Mouse (Mus musculus) midbrain, embryonic 10.5 days (tissue): Measurements from ENCODE around the gene Mcf2l. TPM values are rescaled to one million over a fixed set of nuclear protein-coding genes. Genes with fewer than 3 reads are reported as not detected.

ENCODE experiments used
- DNase-seq: peaks from one replicate; pipeline ENCODE4 v3.0.0-alpha.2; 2017; ENCODE audit warnings: low spot score
- H3K27ac ChIP-seq: fragments of 300-500 bp; sonication (generic); replicated peaks from 2 replicates; pipeline ENCODE4 v1.5.1; 2016; ENCODE audit warnings: mild to moderate bottlenecking
- H3K27me3 ChIP-seq: fragments of 300-500 bp; sonication (generic); 2 replicates; pipeline ENCODE4 v1.6.1; 2016; ENCODE audit warnings: low read depth, mild to moderate bottlenecking; ENCODE audit not compliant: poor library complexity, severe bottlenecking
- H3K36me3 ChIP-seq: fragments of 300-500 bp; sonication (generic); 2 replicates; pipeline ENCODE4 v1.6.1; 2016; ENCODE audit warnings: mild to moderate bottlenecking, moderate library complexity
- H3K4me1 ChIP-seq: fragments of 300-500 bp; sonication (generic); 2 replicates; pipeline ENCODE4 v1.6.1; 2016
- H3K4me3 ChIP-seq: fragments of 300-500 bp; sonication (generic); 2 replicates; pipeline ENCODE4 v1.5.1; 2016; ENCODE audit warnings: mild to moderate bottlenecking, moderate library complexity
- H3K9me3 ChIP-seq: fragments of 300-500 bp; sonication (generic); replicated peaks from 2 replicates; pipeline ENCODE4 v1.6.1; 2016; ENCODE audit warnings: mild to moderate bottlenecking
- WGBS: fragments of 180-500 bp; shearing (Covaris S2); methylation state at CpG from one replicate; pipeline ENCODE4 v1.1.7; 2016; 5-methylcytosine and 5-hydroxymethylcytosine counted together
- polyA plus RNA-seq: library from polyadenylated mRNA; unstranded; fragments of >200 nt; fragmentation: Nextera tagmentation; extraction: Ambion mirVana; gene quantifications from 2 replicates; pipeline ENCODE4 v1.2.1, GENCODE M21; 2016

The Mcf2l gene
- polyA plus RNA-seq, 1 experiment from 2014 or later, result 26.4 TPM

DNA sequence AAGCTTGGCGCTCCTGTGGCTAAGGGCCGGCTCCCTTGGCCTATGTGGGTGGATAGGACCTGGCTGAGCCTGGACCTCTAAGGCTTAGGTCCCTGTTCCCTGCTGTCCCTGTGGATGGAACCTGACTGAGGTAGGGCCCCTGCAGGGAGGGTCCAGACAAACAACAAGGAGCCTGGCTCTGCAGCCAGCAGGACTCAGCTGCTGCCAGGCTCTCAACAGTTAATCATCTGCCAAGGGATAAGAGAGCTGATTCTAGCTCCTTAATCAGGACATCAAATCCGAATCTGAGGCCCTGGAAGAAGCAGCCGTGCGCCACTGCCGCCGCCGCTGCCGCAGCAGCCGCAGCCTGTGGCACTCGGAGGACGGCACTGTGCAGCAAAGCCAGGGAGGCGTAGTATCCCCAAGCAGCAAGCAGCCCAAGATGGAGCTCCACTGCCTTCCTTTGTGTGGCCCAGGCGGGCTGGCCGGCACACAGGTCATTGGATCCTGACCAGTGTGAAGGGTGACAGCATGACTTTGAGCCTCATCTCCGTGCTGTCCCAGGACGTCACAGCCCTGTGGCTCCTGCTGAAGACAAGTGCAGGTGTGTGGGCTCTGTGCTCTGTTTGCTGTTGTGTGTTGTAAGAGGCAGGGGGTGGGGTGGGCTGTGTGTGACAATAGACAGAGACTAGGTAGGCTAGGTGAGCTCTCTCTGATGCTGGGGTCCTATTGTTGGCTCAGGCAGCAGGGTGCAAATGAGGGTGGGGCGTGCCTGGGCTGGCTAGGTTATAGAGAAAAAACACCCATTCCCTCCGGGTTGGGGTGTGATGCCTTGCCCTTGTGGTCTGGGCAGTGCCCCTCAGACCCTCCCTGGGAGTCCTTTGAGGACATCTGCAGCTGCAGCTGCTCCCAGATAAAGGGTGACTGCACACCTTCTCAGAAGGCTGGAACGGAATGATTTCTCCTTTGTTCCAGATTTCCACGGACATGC lies 74.3 kb downstream of the Mcf2l start:
- H3K36me3 ChIP-seq, result 0 out of 2 replicates have a peak, but pooled peaks cover 3% of the 10 kb centered on the region
- peaks cover 62% of the 10 kb centered on the region for H3K4me1 ChIP-seq
- peaks cover 9% of the 10 kb centered on the region; the same call in 1 of the 2 replicates for H3K27me3 ChIP-seq
- H3K4me3 ChIP-seq, result peak overlapping the region; percentile 56
- peak overlapping the region; percentile 87 for H3K27ac ChIP-seq
- DNase-seq, result peak; percentile 62
- WGBS, result 6% methylated on average over 21 of the region's 21 CpGs
- no peaks in the 10 kb centered on the region for H3K9me3 ChIP-seq

DNA sequence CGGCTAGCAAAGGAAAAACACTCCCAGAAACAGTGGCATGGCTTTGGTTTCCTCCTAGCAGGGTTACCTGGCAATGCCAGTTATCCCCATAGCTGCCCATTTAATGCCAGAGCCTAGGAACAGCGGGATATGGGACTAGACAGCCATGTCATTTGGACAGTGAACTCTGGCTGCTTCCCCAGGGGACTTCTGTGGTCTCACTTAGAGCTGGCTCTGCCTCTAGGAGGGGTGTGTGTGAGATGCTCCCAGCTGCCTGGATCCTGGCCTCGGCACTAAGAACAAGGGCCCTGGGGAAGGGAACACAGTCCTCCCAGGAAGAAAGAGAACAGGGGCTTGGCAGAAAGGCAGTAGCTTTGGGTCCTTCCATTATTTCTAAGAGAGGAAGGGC lies 75.0 kb downstream of the Mcf2l start:
- Histone ChIP-seq H3K4me1 (peaks cover 63% of the 10 kb centered on the region), H3K36me3 (0 out of 2 replicates have a peak, but pooled peaks cover 3% of the 10 kb centered on the region), H3K9me3 (no peaks in the 10 kb centered on the region), H3K4me3 (peak overlapping the region; percentile 56), H3K27ac (peak overlapping the region; percentile 87), H3K27me3 (peaks cover 9% of the 10 kb centered on the region; the same call in 1 of the 2 replicates)
- peak; percentile 24 for DNase-seq
- 30% methylated on average over 3 of the region's 3 CpGs for WGBS

DNA sequence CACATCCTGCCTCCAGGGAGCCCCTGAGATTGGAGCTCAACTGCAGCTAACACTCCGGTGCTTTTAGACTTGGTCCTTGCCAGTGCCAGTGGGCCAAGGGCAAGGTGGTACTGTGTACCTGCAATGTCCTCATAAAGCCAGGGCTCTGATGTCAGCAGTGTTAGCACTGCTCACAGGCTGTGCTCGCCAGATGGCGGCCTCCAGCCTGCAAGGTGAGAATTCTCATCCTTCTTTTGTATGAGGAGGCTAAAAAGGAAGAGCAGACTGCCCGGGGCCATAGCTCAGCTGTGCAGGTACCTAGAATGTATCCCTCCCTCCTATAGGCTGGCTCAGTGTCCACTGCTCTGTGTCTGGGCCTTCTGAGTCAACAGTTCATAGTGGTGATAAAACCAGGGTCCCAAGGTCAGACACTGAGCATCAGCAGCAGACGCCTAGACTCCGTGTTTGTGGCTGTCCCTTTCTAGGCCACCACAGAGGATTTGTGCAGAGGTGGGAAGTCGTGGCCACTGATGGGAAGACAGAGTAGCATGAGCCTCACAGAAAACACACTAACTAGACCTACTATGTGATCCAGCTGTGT lies 77.5 kb downstream of the Mcf2l start:
- Histone ChIP-seq H3K27me3 (peaks cover 9% of the 10 kb centered on the region; the same call in 1 of the 2 replicates), H3K4me3 (no peak overlapping the region), H3K9me3 (no peaks in the 10 kb centered on the region), H3K36me3 (peaks cover 12% of the 10 kb centered on the region; the same call in 1 of the 2 replicates), H3K27ac (0 out of 2 replicates have a peak overlapping the region, but pooled peaks have one; percentile 28), H3K4me1 (peaks cover 70% of the 10 kb centered on the region)
- DNase-seq, result no peak
- WGBS, result 81% methylated on average over 7 of the region's 7 CpGs

- H3K9me3 ChIP-seq, result no peaks in the 10 kb centered on the region
- H3K27me3 ChIP-seq, result no peaks in the 10 kb centered on the region
- H3K4me1 ChIP-seq, result peaks cover 70% of the 10 kb centered on the region
- no peak overlapping the region for H3K4me3 ChIP-seq
- peak overlapping the region; percentile 53; the same call in 1 of the 2 replicates for H3K27ac ChIP-seq
- WGBS, result 58% methylated on average over 6 of the region's 6 CpGs
- H3K36me3 ChIP-seq, result peaks cover 12% of the 10 kb centered on the region; the same call in 1 of the 2 replicates
- no peak for DNase-seq
Measured at GRCm38 (mm10) chr8:12952699-12953098, 79.1 kb downstream of the Mcf2l start.

GRCm38 (mm10) chr8:12955362-12955879 lies 81.8 kb downstream of the Mcf2l start:
- 90% methylated on average over 8 of the region's 8 CpGs for WGBS

DNA sequence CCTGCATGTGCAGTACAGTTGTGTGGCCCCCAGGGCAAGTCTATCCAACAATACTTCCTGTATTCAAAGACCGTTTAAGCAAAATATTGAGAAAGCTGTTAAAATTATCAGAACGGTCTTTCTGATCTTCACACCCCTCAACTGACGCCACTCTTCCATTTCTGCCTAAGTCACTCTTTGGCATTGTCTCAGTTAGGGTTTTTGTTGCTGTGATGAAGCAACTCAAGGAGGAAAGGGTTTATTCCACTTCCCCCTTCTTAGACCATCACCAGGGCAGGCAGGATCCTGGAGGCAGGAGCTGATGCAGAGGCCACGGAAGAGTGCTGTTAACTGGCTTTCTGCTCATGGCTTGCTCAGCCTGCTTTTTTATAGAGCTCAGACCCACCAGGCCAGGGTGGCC lies 82.3 kb downstream of the Mcf2l start:
- WGBS, result 87% methylated on average over 4 of the region's 4 CpGs
- H3K36me3 ChIP-seq, result peaks cover 12% of the 10 kb centered on the region; the same call in 1 of the 2 replicates
- peaks cover 70% of the 10 kb centered on the region for H3K4me1 ChIP-seq
- no peak overlapping the region for H3K27ac ChIP-seq
- no peak for DNase-seq
- H3K27me3 ChIP-seq, result no peaks in the 10 kb centered on the region
- no peaks in the 10 kb centered on the region for H3K9me3 ChIP-seq
- H3K4me3 ChIP-seq, result no peak overlapping the region

More at GRCm38 (mm10) chr8:12955362-12955879, 81.8 kb downstream of the Mcf2l start:
- Histone ChIP-seq H3K36me3 (peaks cover 12% of the 10 kb centered on the region; the same call in 1 of the 2 replicates), H3K4me3 (no peak overlapping the region), H3K4me1 (peaks cover 70% of the 10 kb centered on the region), H3K27ac (0 out of 2 replicates have a peak overlapping the region, but pooled peaks have one; percentile 17), H3K9me3 (no peaks in the 10 kb centered on the region), H3K27me3 (no peaks in the 10 kb centered on the region)
- DNase-seq, result no peak

DNA sequence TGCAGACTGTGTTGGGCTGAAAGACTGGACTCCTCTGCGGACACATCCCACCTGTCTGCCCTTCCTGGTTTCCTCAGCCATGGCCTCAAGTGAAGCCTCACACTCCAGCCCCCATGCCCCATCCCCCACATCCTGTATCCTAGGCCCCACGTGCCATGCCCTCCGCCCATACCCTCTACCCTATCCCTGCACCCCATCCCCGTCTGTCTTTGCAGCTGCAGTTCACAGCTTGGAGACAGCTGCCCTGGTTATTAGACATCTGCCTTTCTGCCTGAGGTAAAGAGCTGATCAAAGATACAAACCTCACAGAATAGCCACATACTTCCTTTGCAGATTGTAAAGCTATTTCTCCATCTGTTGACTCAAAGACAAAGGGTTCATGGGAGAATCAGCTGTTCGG lies 83.3 kb downstream of the Mcf2l start:
- Histone ChIP-seq H3K36me3 (peaks cover 12% of the 10 kb centered on the region; the same call in 1 of the 2 replicates), H3K27ac (peak overlapping the region; percentile 52; the same call in 1 of the 2 replicates), H3K4me1 (peaks cover 78% of the 10 kb centered on the region), H3K9me3 (no peaks in the 10 kb centered on the region), H3K27me3 (no peaks in the 10 kb centered on the region), H3K4me3 (no peak overlapping the region)
- DNase-seq, result no peak
- 83% methylated on average over 5 of the region's 5 CpGs for WGBS

- Histone ChIP-seq H3K9me3 (no peaks in the 10 kb centered on the region), H3K36me3 (peaks cover 12% of the 10 kb centered on the region; the same call in 1 of the 2 replicates), H3K27ac (peak overlapping the region; percentile 52; the same call in 1 of the 2 replicates), H3K4me1 (peaks cover 82% of the 10 kb centered on the region), H3K4me3 (no peak overlapping the region), H3K27me3 (no peaks in the 10 kb centered on the region)
- WGBS, result 60% methylated on average over 6 of the region's 6 CpGs
- DNase-seq, result no peak
Measured at GRCm38 (mm10) chr8:12957419-12957818, 83.8 kb downstream of the Mcf2l start.

DNA sequence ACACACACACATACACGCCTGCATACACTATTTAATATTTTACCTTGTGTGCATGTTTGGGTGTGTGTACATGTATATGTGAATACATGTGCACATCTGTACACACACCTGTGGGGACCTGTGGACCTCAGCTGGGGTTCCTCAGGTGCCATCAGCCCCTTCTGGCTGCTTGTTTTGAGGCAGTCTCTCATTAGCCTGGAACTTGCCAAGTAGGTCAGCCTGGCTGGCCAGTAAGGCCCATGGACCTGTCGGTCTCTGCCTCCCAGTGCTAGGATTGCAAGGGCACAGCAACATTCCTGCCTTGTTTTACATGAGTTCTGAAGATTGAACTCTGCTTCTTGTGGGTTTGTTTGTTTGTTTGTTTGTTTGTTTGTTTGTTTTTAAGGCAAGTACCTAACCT lies 87.0 kb downstream of the Mcf2l start:
- Histone ChIP-seq H3K27ac (peak overlapping the region; percentile 52; the same call in 1 of the 2 replicates), H3K9me3 (no peaks in the 10 kb centered on the region), H3K4me3 (no peak overlapping the region), H3K4me1 (peaks cover 73% of the 10 kb centered on the region), H3K36me3 (peaks cover 24% of the 10 kb centered on the region), H3K27me3 (no peaks in the 10 kb centered on the region)
- WGBS, result 90% methylated on average over 2 of the region's 2 CpGs
- DNase-seq, result no peak

- peaks cover 67% of the 10 kb centered on the region for H3K4me1 ChIP-seq
- WGBS, result 76% methylated on average over 2 of the region's 2 CpGs
Measured at GRCm38 (mm10) chr8:12961211-12961610, 87.6 kb downstream of the Mcf2l start.

GRCm38 (mm10) chr8:12961821-12962534 lies 88.4 kb downstream of the Mcf2l start:
- no peak for DNase-seq
- 80% methylated on average over 8 of the region's 8 CpGs for WGBS

More at GRCm38 (mm10) chr8:12961211-12961610, 87.6 kb downstream of the Mcf2l start:
- Histone ChIP-seq H3K36me3 (peaks cover 30% of the 10 kb centered on the region), H3K27me3 (no peaks in the 10 kb centered on the region), H3K27ac (no peak overlapping the region; the same call in 1 of the 2 replicates), H3K4me3 (no peak overlapping the region), H3K9me3 (no peaks in the 10 kb centered on the region)
- no peak for DNase-seq

More at GRCm38 (mm10) chr8:12961821-12962534, 88.4 kb downstream of the Mcf2l start:
- Histone ChIP-seq H3K4me3 (no peak overlapping the region), H3K4me1 (peaks cover 60% of the 10 kb centered on the region), H3K27me3 (no peaks in the 10 kb centered on the region), H3K36me3 (peaks cover 34% of the 10 kb centered on the region), H3K27ac (peak overlapping the region; percentile 52; the same call in 1 of the 2 replicates), H3K9me3 (no peaks in the 10 kb centered on the region)
